Mouse (Mus musculus) ES-Bruce4 (cell line): ENCODE data around the gene Itgav. TPM values are rescaled to one million over a fixed set of nuclear protein-coding genes. Genes with fewer than 3 reads are reported as not detected.

Experiments
- H3K27ac ChIP-seq: 2 replicates; pipeline ENCODE4 v1.5.1; 2012; ENCODE audit warnings: low read length, inconsistent platforms; ENCODE audit not compliant: insufficient read depth
- H3K27me3 ChIP-seq: 2 replicates; pipeline ENCODE4 v1.6.1; 2012; ENCODE audit warnings: mild to moderate bottlenecking, low read length, inconsistent platforms; ENCODE audit not compliant: control insufficient read depth, poor library complexity, insufficient read depth, severe bottlenecking
- H3K36me3 ChIP-seq: 2 replicates; pipeline ENCODE4 v1.6.1; 2012; ENCODE audit warnings: inconsistent platforms, mild to moderate bottlenecking, low read length, moderate library complexity; ENCODE audit not compliant: control insufficient read depth, poor library complexity, insufficient read depth, severe bottlenecking
- H3K4me1 ChIP-seq: one replicate; pipeline ENCODE4 v1.8.1; 2011; ENCODE audit warnings: low read length; ENCODE audit not compliant: control insufficient read depth, insufficient read depth
- H3K4me3 ChIP-seq: 2 replicates; pipeline ENCODE4 v1.5.1; 2011; ENCODE audit warnings: low read depth, mild to moderate bottlenecking, low read length
- H3K9ac ChIP-seq: 2 replicates; pipeline ENCODE4 v1.6.1; 2012; ENCODE audit warnings: low read depth, mild to moderate bottlenecking, inconsistent platforms; ENCODE audit not compliant: poor library complexity, severe bottlenecking
- H3K9me3 ChIP-seq: replicated peaks from 2 replicates; pipeline ENCODE4 v1.6.1; 2012; ENCODE audit warnings: mild to moderate bottlenecking, low read length, inconsistent platforms; ENCODE audit not compliant: control insufficient read depth, poor library complexity, insufficient read depth, severe bottlenecking
- CTCF ChIP-seq: IDR thresholded peaks from one replicate; pipeline ENCODE4 v1.8.1; 2011; ENCODE audit warnings: low read depth, low read length
- EP300 ChIP-seq: IDR thresholded peaks from 2 replicates; pipeline ENCODE4 v1.6.1; 2011; ENCODE audit warnings: low read depth, low read length; ENCODE audit not compliant: insufficient read depth
- POLR2A ChIP-seq: IDR thresholded peaks from one replicate; pipeline ENCODE4 v1.8.1; 2011; ENCODE audit warnings: low read length; ENCODE audit not compliant: insufficient read depth
- polyA plus RNA-seq: library from polyadenylated mRNA; stranded (reverse); fragments of >200 nt; gene quantifications from 2 replicates; pipeline ENCODE4 v1.2.4, GENCODE M21; 2011; ENCODE audit warnings: low read depth; ENCODE audit not compliant: missing spikeins, insufficient read depth, insufficient read length

The Itgav gene
- polyA plus RNA-seq, 1 experiment: 55.6 TPM

- Histone ChIP-seq H3K9me3 (no peaks in the 10 kb centered on the region), H3K27me3 (no peaks in the 10 kb centered on the region; the same call in 1 of the 2 replicates), H3K4me1 (no peaks in the 10 kb centered on the region), H3K36me3 (no peaks in the 10 kb centered on the region), H3K27ac (no peak overlapping the region), H3K9ac (no peak overlapping the region), H3K4me3 (no peak overlapping the region)
- TF ChIP-seq EP300: no peak
- TF ChIP-seq POLR2A: no peak
- no peak for TF ChIP-seq CTCF
Observed at GRCm38 (mm10) chr2:83828895-83829539, 104.8 kb downstream of the Itgav start.

- Histone ChIP-seq H3K9me3 (no peaks in the 10 kb centered on the region), H3K9ac (no peak overlapping the region), H3K36me3 (no peaks in the 10 kb centered on the region), H3K27me3 (no peaks in the 10 kb centered on the region; the same call in 1 of the 2 replicates), H3K27ac (no peak overlapping the region), H3K4me3 (no peak overlapping the region), H3K4me1 (no peaks in the 10 kb centered on the region)
- TF ChIP-seq POLR2A (no peak), CTCF (no peak), EP300 (no peak)
Observed at GRCm38 (mm10) chr2:83832903-83833302, 108.7 kb downstream of the Itgav start.

DNA sequence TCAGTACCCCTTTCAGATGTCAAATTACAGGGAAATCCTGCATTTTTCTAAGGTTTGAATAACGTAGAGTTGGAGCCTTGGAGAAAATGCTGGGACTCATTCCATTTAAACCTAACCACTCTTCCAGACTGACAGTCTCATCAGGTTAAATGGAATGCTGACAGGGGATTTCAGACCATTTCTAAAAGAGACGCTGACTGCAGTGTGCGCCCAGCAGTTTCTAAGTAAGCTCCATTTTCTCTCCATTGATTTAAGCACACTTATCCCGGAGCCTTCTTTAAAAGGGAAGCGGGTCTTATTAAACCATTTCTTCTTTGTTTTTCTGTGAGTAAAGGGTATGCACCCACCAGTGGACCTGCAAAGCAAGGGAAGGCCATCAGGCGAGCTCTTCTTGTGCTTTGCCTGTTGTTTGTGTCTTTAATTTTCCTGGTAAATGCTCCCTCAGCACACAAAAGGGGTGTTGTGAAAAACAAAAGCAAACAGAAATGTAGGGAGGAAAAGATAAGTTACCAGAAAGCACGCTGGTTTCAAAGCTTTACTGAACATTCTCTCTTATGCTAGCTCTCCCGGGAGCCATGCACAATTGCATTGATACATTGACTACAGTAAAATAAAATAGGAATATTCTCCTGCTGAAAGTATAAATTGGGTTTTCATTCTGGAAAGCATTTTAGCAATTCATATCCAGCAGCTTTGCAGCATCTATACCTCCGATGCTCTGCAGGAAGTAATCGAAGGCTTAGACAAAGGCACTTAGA lies 111.3 kb downstream of the Itgav start:
- no peak overlapping the region for H3K4me3 ChIP-seq
- TF ChIP-seq EP300 (no peak), CTCF (no peak), POLR2A (no peak)

DNA sequence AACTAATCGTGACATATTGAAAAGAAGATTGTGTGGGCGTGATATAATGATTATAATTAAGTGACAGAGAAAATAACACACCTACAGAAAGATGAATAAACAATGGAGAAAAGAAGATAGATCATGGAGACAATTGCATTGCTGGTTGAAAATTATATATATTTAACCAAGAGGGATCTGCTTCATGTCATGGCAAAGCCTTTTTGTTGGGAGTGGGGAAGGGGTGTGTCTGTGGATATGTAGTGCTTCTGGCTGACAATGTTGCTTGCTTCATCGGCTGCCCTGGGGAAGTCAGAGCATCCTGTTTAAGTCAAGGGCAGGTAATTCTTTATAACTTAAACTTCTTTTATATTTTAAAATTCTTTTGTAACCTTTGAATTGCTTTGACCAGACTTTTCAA lies 124.3 kb downstream of the Itgav start:
- TF ChIP-seq EP300: no peak
- no peak for TF ChIP-seq POLR2A
- no peak for TF ChIP-seq CTCF
- H3K4me3 ChIP-seq: no peak overlapping the region
- H3K27me3 ChIP-seq: no peaks in the 10 kb centered on the region
- H3K9me3 ChIP-seq: no peaks in the 10 kb centered on the region
- H3K27ac ChIP-seq: no peak overlapping the region
- no peak overlapping the region for H3K9ac ChIP-seq
- no peaks in the 10 kb centered on the region for H3K36me3 ChIP-seq
- no peaks in the 10 kb centered on the region for H3K4me1 ChIP-seq

More for the DNA sequence above, 111.3 kb downstream of the Itgav start:
- Histone ChIP-seq H3K27me3 (no peaks in the 10 kb centered on the region; the same call in 1 of the 2 replicates), H3K4me1 (no peaks in the 10 kb centered on the region), H3K36me3 (no peaks in the 10 kb centered on the region), H3K27ac (no peak overlapping the region), H3K9me3 (no peaks in the 10 kb centered on the region), H3K9ac (no peak overlapping the region)

- H3K4me1 ChIP-seq: no peaks in the 10 kb centered on the region
- no peaks in the 10 kb centered on the region for H3K27me3 ChIP-seq
- no peaks in the 10 kb centered on the region for H3K9me3 ChIP-seq
- TF ChIP-seq CTCF (no peak), EP300 (no peak), POLR2A (no peak)
- no peak overlapping the region for H3K4me3 ChIP-seq
- no peaks in the 10 kb centered on the region for H3K36me3 ChIP-seq
- H3K27ac ChIP-seq: no peak overlapping the region
- no peak overlapping the region for H3K9ac ChIP-seq
Observed at GRCm38 (mm10) chr2:83853423-83853822, 129.2 kb downstream of the Itgav start.

DNA sequence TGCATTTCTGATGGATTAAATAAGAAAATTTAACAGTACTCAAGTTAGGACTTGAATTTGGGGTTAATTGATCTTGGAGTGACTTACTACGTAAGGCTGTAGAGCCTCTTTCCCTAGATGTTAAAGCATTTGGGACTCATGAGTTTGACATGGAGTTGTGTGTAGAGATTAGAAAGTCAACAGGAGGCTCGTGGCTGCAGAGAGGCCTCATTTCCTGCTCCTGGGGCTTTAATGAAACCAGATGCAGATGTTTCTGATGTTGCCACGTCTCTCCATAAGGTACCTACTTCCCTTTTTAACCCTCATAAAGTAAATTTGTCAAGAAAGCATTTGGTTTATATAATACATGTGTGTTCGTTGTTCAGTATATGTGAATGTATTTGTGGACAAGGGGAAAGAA lies 132.0 kb downstream of the Itgav start:
- H3K27ac ChIP-seq: no peak overlapping the region
- no peaks in the 10 kb centered on the region for H3K27me3 ChIP-seq
- H3K9ac ChIP-seq: no peak overlapping the region
- TF ChIP-seq CTCF: no peak
- no peak for TF ChIP-seq POLR2A
- TF ChIP-seq EP300: no peak
- H3K4me3 ChIP-seq: no peak overlapping the region
- H3K9me3 ChIP-seq: no peaks in the 10 kb centered on the region
- H3K36me3 ChIP-seq: no peaks in the 10 kb centered on the region
- no peaks in the 10 kb centered on the region for H3K4me1 ChIP-seq

Other genes starting within 250 kb of the Itgav start
- gene Zc3h15, start 80.0 kb upstream of the Itgav start, polyA plus RNA-seq: 170 and 191 TPM in 2 replicates
- gene Fam171b, start 88.2 kb downstream of the Itgav start, polyA plus RNA-seq: 2.5 and 2.7 TPM in 2 replicates
- gene Zswim2, start 216.8 kb downstream of the Itgav start, polyA plus RNA-seq: not detected in 2 replicates
- gene Gm13698, start 231.3 kb downstream of the Itgav start, polyA plus RNA-seq: not detected in 2 replicates
- not detected in 2 replicates for gene Gm13693, start 237.1 kb downstream of the Itgav start, polyA plus RNA-seq
- gene Gm13695, start 242.9 kb downstream of the Itgav start, polyA plus RNA-seq: not detected in 2 replicates
- not detected in 2 replicates for gene Gm13696, start 248.7 kb downstream of the Itgav start, polyA plus RNA-seq